Mouse (Mus musculus): ENCODE data around the gene Vmo1. TPM values are rescaled to one million over a fixed set of nuclear protein-coding genes. Genes with fewer than 3 reads are reported as not detected.
"Not testable (repeated sequence)": the region's sequence is repeated elsewhere in the genome, so short reads cannot be mapped to it uniquely, and the experiment has no call there.

The Vmo1 gene
- not detected for total RNA-seq (2021)
- long read RNA-seq, experiment 1: 0 reads
- long read RNA-seq, experiment 2: 0 reads

GRCm38 (mm10) chr11:70514288-70514687 is at the start of gene Vmo1:
Gene Vmo1, minus strand, starts transcription at chr11:70514616.
- DNase-seq: no peak

GRCm38 (mm10) chr11:70563470-70564275 is 49.3 kb upstream of the Vmo1 start:
- DNase-seq: peak; percentile 40 to 60

- no peak for DNase-seq
Observed at GRCm38 (mm10) chr11:70562995-70563469, 48.6 kb upstream of the Vmo1 start.

- peak; percentile 87 to 92 for DNase-seq
Observed at GRCm38 (mm10) chr11:70562287-70562994, 48.0 kb upstream of the Vmo1 start, which contains the start of gene Mink1. Gene Mink1, plus strand, starts transcription at chr11:70562881.

- no peak for DNase-seq
Observed at GRCm38 (mm10) chr11:70561937-70562286, 47.5 kb upstream of the Vmo1 start.

GRCm38 (mm10) chr11:70557545-70557944 is 43.1 kb upstream of the Vmo1 start:
- no peak for DNase-seq

GRCm38 (mm10) chr11:70553940-70554339 is 39.5 kb upstream of the Vmo1 start:
- no peak for DNase-seq

- DNase-seq: no peak
Observed at GRCm38 (mm10) chr11:70551526-70551925, 37.1 kb upstream of the Vmo1 start.

GRCm38 (mm10) chr11:70544496-70544895 is 30.1 kb upstream of the Vmo1 start:
- no peak for DNase-seq

- DNase-seq: no peak
Observed at GRCm38 (mm10) chr11:70541415-70541814, 27.0 kb upstream of the Vmo1 start.

GRCm38 (mm10) chr11:70540928-70541327 is 26.5 kb upstream of the Vmo1 start:
- DNase-seq: no peak

- peak; percentile 92 to 95 for DNase-seq
Observed at GRCm38 (mm10) chr11:70539877-70540587, 25.6 kb upstream of the Vmo1 start, which contains the start of gene Pld2. Gene Pld2, plus strand, starts transcription at chr11:70540064.

- no peak for DNase-seq
Observed at GRCm38 (mm10) chr11:70539423-70539822, 25.0 kb upstream of the Vmo1 start.

- no peak for DNase-seq
Observed at GRCm38 (mm10) chr11:70532839-70533238, 18.4 kb upstream of the Vmo1 start, which contains the start of gene Gm40193. Gene Gm40193, minus strand, starts transcription at chr11:70532939.

GRCm38 (mm10) chr11:70531065-70531464 is 16.6 kb upstream of the Vmo1 start:
- not testable (repeated sequence) for DNase-seq

GRCm38 (mm10) chr11:70528610-70529009 is 14.2 kb upstream of the Vmo1 start:
- DNase-seq: no peak

- no peak for DNase-seq
Observed at GRCm38 (mm10) chr11:70526211-70526610, 11.8 kb upstream of the Vmo1 start.

GRCm38 (mm10) chr11:70525726-70526125 is 11.3 kb upstream of the Vmo1 start:
- no peak for DNase-seq

GRCm38 (mm10) chr11:70525184-70525678 is 10.8 kb upstream of the Vmo1 start, which contains the start of gene Psmb6:
Gene Psmb6, plus strand, starts transcription at chr11:70525367.
- peak; percentile 94 to 97 for DNase-seq

GRCm38 (mm10) chr11:70524782-70525181 is 10.4 kb upstream of the Vmo1 start:
- no peak for DNase-seq

GRCm38 (mm10) chr11:70523306-70523989 is 9.0 kb upstream of the Vmo1 start:
- not testable (repeated sequence) for DNase-seq

All from heart, adult 18-20 months (tissue).